Mouse (Mus musculus): ENCODE data around the gene Gm10912. TPM values are rescaled to one million over a fixed set of nuclear protein-coding genes. Genes with fewer than 3 reads are reported as not detected.
"Not testable (repeated sequence)": the region's sequence is repeated elsewhere in the genome, so short reads cannot be mapped to it uniquely, and the experiment has no call there.

The Gm10912 gene
- total RNA-seq, 4 experiments from 2014 or later, result 0.28 to 0.81 (median 0.60) TPM

DNA sequence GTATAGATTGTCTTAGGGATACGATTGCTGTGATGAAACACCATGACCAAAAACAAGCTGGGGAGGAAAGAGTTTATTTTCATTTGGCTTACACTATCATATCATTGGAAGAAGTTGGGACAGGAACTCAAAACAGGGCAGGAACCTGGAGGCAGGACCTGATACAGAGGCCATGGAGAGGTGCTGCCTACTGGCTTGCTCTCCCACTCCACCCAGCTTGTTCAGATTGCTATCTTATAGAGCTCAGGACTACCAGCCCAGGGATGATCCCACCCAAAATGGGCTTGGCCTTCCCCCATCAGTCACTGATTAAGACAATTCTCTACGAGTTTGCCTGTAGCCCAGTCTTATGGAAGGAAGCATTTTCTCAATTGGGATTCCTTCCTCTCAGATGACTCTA lies 1.5 kb upstream of the Gm10912 start:
- no peak for DNase-seq (ENCODE audit: low spot score in 2 of 2)

DNA sequence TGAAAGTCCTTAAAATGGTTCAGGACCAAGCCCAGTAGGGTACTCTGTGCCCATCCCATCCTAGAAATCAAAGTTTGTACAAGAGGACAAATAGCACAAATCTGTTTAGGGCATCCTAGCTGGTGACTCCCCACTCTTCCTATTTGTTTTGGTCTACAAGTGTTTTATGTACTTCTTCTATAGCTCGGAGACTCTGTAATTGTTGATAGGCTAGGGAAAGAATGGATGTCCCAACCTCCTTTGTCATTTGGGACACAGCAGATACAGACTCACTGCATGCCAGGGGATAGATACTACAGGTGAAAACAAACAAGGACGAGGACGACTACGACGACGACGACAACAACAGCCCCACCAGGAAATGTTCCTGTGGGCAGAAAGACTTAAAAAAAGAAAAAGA lies 2.8 kb downstream of the Gm10912 start, which contains the start of gene Gm10799:
Gene Gm10799 (minus strand): TSS at position 101 of the 400 bp plus-strand sequence.
- DNase-seq (ENCODE audit: low spot score in 2 of 2), result not testable (repeated sequence)

DNA sequence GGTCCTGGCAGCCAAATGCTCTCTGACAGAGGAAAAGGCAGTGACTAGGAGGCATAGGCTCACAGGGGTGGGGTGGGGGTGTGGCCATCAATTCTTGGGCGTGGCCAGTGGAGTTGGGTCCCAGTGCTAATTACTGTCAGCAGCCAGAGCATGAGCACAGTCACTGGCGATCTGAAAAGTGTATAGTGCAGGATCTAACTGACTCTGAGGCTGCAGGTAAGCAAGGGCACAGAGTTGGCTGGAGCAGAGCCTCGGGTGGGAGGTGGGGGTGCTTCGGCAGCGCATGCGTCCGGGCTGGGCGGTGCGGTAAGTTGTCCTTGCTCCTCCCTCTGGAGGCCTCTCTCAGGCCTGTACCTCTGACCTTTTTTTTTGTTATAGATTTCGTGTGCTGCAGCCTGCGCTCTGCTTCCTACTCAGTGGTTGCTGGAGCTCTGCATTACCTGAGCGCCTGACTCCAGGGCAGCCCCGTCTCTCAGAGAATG lies 4.1 kb downstream of the Gm10912 start, which contains the start of gene Cd59b:
Gene Cd59b (plus strand): TSS at position 146 of the 482 bp plus-strand sequence.
- no peak for DNase-seq (ENCODE audit: low spot score in 2 of 2)

DNA sequence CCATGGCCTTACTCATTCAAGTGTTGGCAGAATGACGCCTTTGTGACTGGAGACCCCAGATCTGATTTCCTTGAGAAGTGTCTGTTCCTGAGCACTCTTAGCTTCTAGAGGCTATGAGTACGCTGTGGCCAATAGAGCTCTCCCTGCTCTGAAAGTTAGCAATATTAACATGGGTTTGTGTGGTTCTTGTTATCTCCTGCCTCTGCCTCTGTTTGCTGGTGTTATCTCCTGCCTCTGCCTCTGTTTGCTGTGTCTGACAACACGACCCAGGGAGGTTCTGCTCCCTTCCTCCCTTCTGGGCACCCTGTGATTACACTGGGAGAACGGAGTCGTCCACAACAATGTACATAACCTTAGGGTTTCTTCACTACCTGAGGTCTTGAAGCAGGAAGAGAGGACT lies 12.7 kb downstream of the Gm10912 start:
- DNase-seq (ENCODE audit: low spot score in 2 of 2), result not testable (repeated sequence)

DNA sequence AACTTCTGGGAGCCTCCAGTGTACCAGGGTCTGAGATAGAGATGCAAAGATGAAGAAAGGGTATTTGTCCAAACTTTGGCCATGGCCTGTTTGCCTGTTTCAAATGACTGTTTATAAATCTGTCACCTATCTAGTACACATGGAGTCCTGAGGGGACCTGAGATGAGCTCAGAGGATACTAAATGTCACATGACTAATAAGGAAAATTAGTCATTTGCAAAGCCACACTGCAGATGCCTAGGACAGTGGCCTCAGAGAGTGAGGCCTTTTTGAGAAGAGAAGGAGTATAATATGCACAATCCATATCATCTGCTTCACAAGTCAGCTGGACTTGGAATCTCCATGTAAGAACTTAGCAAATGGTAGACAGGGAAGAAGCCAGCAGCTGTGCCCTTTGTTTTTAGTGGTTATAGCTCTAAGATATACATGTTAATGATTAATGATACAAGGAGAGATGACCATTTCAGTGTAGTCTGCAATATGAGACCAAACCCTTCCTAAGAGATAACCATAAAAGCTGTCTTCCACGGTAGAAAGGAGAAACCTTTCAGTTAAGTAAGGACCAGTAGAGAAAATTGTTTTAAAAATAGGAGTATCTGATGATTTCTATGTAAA lies 15.9 kb downstream of the Gm10912 start:
- not testable (repeated sequence) for DNase-seq (ENCODE audit: low spot score in 2 of 2)

DNA sequence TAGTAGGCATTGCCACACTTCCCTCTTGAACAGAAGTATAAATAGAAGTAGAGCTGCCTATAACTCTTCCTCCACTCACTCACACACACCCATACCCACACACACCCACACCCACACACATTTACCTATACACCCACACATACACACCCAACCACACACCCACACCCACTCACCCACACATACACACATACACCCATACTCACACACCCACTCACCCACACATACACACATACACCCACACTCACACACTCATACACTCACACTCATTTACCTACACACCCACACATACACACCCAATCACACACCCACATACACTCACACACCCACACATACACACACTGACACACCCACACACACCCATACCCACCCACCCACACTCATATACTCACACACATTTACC lies 16.8 kb downstream of the Gm10912 start:
- no peak for DNase-seq (ENCODE audit: low spot score in 2 of 2)

DNA sequence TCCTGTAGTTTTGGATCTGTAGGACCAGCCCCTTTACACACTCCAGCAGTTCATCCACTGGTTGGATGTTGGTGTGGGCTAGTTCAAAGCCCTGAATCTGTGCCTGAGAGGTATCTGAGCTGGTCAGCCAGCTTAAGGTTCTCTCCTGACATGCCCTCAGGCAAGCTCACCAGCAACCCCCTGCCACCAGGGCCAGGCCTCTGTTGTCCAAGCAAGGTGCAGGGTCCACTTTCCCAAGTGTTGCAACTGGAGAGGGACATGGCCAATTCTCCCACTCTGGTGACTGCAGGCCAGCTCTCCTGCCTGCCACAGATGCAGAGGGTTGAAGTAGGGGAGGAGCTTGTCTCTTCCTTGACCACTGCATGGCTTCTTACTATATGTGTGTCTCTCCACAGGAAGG lies 18.4 kb downstream of the Gm10912 start:
- not testable (repeated sequence) for DNase-seq (ENCODE audit: low spot score in 2 of 2)

DNA sequence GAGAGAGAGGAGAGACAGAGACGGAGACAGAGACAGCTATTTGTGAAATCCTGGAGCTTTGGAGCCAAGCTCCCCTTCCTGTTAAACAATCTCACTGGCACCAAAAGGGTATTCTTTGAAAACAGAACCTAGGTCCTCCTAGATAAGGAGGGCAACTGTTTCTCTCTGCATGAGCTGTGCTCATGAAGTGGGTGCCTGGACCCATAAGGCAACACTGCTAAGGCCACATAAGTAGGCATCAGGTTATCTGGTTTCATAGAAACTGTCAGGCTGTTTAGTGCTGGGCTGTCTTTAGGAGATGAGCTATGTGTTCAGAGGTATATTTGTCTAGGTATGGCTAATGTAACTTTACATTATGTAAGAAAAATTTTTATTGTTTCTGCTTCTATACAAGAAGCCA lies 21.9 kb downstream of the Gm10912 start:
- DNase-seq (ENCODE audit: low spot score in 2 of 2), result not testable (repeated sequence)

DNA sequence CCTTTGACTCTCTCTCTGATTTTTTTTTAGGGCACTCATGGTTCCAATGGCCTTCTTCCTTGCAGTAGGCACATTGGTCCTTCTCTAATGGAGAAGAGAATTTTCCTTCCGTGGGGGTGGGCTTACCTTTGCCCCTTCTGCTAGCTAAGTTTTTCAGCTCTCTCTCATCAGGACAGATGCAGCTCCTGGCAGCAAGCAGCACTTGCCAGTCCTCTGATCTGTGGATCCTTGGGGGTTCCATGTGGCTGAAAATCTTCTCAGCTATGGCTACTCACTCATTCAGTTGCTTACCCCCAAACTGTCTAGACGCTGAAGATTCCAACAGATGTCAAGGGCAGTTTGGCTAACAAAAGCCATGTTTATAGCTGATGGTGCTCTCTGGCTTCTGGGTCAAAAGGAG lies 27.7 kb downstream of the Gm10912 start:
- no peak for DNase-seq (ENCODE audit: low spot score in 2 of 2)

DNA sequence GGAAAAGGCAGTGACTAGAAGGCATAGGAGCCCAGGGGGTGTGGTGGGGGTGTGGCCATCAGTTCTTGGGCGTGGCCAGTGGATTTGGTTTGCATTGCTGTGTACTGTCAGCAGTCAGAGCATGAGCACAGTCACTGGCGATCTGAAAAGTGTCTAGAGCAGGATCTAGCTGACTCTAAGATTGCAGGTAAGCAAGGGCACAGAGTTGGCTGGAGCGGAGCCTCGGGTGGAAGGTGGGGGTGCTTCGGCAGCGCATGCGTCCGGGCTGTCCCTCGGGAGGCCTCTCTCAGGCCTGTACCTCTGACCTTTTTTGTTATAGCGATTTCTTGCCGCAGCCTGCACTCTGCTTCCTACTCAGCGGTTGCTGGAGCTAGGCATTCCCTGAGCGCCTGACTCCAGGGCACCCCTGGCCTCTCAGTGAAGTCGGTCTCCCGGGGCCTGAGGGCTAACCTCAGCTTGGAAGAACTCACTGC lies 30.2 kb downstream of the Gm10912 start, which contains the start of gene Cd59a:
Gene Cd59a (plus strand): TSS at position 61 of the 473 bp plus-strand sequence.
- peak; percentile 21 to 39 for DNase-seq (ENCODE audit: low spot score in 2 of 2)

DNA sequence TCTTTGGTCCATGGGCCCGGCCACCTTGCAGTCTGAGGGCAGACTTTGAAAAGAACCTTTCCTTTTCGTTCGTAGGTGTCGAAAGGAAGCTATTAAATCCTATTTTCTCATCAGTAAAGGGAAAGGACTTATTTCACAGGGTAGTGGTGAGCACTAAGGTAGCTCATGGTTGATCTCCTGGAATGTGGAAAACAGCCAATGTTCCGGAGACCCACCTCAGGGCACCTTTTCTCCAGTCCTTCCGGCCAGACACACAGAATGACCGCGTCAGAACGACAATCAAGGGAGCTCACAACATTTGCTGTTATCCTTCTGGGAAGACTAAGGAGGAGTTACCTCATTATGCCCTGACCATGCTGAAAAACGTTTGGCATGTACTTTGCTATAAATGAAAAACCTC lies 30.6 kb downstream of the Gm10912 start:
- no peak for DNase-seq (ENCODE audit: low spot score in 2 of 2)

DNA sequence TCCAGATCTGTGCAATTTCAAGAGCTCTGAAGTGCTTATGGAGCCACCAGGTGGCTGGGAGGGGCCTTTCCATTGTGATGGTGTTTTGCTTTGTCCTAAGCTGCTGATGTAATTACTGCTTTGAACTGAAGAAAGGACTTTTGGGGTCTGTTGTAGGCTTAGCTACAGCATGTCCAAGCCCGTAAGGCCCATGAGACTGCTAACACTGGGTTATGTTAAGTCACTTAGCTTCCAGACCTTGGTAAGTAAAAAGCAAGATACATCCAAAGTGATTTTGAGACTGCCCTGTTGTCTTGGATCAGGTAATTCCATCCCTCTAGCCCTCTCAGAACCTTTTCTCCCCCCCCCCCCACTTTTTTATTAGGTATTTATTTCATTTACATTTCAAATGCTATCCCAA lies 31.2 kb downstream of the Gm10912 start:
- DNase-seq (ENCODE audit: low spot score in 2 of 2), result not testable (repeated sequence)

DNA sequence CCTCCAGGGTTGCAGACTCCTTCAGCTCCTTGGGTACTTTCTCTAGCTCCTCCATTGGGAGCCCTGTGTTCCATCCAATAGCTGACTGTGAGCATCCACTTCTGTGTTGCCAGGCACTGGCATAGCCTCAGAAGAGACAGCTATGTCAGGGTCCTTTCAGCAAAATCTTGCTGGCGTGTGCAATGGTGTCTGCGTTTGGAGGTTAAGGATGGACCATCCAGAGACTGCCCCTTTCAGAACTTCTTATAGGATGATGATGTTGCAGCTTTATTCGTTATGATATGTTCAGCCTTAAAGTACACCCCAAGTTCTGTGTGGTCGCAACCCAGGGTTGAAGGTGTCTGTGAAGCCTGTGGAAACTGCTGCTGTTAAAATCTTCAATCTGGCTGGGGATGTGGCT lies 31.8 kb downstream of the Gm10912 start:
- not testable (repeated sequence) for DNase-seq (ENCODE audit: low spot score in 2 of 2)

DNA sequence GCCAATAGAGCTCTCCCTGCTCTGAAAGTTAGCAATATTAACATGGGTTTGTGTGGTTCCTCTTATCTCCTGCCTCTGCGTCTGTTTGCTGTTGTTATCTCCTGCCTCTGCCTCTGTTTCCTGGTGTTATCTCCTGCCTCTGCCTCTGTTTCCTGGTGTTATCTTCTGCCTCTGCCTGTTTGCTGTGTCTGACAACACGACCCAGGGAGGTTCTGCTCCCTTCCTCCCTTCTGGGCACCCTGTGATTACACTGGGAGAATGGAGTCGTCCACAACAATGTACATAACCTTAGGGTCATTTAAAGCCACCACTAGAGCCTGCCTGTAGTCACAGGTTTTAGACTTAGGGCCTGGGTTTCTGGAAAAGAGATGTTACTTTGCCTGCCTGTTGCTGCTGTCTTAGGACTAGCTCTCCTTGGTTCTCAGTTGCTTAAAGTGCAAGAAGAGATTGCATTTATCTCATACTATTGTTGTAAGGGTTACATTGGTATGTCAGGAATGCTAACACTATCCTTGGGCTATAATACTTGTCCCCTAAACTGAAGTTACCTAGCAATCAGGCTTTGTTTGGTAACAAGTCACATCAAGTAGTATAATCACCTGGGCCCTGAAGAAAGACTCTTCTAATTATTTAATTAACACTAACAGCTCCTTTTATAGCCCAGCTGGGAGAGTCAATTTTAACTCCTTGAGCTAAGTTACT lies 33.1 kb downstream of the Gm10912 start:
- DNase-seq (ENCODE audit: low spot score in 2 of 2), result no peak

DNA sequence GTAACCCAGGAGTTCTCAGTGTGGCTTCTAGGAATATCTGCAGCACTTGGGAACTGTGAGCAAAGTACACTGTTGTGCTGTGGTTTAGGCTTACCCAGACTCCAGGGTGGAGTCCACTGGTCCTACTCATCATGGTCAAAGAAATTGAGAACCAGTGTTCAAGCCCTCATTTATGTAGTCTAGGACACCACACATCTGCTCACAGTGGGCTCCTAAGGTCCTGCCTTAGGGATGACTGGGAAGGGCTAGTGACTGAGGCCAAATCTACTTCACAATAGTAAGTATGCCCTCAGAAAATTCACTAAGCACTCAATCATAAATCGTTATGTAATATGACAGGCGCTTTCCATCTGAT lies 33.6 kb downstream of the Gm10912 start:
- no peak for DNase-seq (ENCODE audit: low spot score in 2 of 2)

DNA sequence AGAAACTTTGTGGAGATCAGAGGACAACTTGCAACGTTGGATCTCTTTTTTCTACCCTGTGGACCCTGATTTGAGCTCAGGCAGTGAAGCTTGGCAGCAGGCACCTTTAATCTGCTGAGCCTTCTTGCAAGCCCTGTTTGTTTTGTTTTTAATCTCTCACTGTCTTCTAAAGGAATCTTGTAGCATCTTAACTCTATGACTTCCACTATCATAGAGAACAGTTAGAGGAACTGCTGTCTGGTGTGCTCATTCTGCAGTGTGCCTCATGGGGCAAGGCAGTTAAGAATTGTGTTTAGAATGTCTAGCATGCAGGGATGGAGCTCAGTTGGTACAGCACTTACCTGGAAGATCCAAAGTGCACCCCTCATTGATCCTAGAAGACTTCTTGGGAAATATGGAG lies 34.3 kb downstream of the Gm10912 start:
- no peak for DNase-seq (ENCODE audit: low spot score in 2 of 2)

DNA sequence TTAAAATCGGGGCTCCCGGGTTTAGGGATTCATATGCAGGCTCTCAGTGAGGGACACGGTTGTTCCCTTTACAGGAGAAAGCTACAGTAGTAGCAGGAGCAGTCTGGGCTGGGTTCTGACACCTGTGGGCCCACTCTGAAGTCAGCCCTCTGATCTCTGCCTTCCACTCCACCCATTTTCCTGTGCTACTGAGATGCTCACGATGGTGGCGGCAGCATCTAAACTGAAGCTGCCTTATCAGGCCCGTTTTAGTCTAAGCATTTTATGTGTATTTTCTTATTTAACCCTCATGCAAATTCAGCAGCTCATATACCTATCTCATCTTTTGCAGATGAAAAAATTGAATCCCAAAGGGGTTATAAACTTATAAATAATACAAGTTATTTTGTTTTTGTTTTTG lies 39.2 kb downstream of the Gm10912 start:
- no peak for DNase-seq (ENCODE audit: low spot score in 2 of 2)

DNA sequence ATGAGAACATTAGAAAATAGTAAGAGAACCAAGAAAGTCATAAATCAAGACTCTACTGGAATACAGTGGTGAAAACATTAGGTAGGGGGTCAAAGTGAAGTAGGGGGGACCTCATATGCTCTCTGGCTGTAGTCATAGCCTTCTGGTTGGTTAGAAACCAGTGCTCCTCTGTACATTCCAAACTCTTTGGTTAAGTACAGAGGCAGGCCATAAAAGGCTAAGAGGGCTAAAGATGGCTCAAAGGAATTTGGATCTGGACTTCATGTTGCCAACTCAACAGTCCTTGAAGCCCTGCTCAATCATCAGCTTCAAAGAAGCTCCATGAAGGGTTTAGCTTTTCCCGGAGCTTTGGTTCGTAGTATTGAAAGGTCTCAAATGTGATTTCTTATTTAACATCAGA lies 43.4 kb downstream of the Gm10912 start:
- DNase-seq (ENCODE audit: low spot score in 2 of 2), result not testable (repeated sequence)

DNA sequence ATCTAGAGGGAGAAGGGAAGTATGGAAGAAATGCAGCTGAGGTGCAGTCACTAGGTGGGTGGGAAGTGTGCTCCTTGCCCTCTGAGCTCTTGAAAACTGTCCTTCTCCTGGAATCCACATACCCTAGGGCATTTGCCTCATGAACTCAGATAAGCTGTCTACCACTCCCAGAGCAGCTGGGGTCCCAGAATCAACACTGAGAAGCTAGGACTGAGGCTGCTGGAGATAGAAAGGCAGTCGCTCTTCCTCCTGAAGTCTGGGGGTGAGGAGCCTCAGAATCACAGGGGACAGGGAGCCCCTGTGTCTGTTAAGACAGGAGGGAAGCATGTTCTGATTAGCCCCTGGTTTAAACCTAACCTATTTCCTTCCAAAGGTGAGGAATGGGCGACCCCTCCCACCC lies 43.9 kb downstream of the Gm10912 start:
- DNase-seq (ENCODE audit: low spot score in 2 of 2), result no peak

DNA sequence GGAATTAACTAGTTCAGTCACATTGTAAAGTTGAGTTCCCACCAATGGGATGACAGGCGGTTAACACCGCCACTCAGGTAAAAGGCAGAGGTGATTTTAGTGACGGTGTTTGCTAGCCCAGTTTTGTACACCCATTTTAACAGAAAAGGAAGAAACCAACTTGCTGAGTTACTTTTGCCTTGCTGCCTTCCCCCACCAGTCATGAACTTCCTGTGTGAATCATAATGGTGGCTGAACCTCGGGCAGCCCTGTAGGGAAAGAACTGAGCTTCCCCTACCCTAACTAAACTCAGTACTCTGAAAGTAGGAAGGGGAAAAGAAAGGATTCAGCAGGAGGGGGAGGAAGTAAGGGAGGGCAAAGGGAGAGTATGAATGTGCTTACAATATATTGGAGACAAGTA lies 44.4 kb downstream of the Gm10912 start:
- DNase-seq (ENCODE audit: low spot score in 2 of 2), result no peak

DNA sequence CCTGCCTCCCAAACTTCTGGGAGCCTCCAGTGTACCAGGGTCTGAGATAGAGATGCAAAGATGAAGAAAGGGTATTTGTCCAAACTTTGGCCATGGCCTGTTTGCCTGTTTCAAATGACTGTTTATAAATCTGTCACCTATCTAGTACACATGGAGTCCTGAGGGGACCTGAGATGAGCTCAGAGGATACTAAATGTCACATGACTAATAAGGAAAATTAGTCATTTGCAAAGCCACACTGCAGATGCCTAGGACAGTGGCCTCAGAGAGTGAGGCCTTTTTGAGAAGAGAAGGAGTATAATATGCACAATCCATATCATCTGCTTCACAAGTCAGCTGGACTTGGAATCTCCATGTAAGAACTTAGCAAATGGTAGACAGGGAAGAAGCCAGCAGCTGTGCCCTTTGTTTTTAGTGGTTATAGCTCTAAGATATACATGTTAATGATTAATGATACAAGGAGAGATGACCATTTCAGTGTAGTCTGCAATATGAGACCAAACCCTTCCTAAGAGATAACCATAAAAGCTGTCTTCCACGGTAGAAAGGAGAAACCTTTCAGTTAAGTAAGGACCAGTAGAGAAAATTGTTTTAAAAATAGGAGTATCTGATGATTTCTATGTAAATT lies 45.7 kb downstream of the Gm10912 start:
- not testable (repeated sequence) for DNase-seq (ENCODE audit: low spot score in 2 of 2)

DNA sequence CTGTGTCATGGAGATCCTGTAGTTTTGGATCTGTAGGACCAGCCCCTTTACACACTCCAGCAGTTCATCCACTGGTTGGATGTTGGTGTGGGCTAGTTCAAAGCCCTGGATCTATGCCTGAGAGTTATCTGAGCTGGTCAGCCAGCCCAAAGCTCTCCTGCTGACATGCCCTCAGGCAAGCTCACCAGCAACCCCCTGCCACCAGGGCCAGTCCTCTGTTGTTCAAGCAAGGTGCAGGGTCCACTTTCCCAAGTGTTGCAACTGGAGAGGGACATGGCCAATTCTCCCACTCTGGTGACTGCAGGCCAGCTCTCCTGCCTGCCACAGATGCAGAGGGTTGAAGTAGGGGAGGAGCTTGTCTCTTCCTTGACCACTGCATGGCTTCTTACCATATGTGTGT lies 47.9 kb downstream of the Gm10912 start:
- not testable (repeated sequence) for DNase-seq (ENCODE audit: low spot score in 2 of 2)
